Mouse (Mus musculus): Measurements from ENCODE around the gene H2al1a.
"Not testable (repeated sequence)": the region's sequence is repeated elsewhere in the genome, so short reads cannot be mapped to it uniquely, and the experiment has no call there.

Gene H2al1a

GRCm38 (mm10) chrX:11298957-11299356 lies at the start of gene H2al1a:
TSS of gene H2al1a (plus strand) at chrX:11299257.
- not testable (repeated sequence) for DNase-seq (ENCODE audit: low read depth in 1 of 2, low spot score in 2 of 2)

- no peak for DNase-seq (ENCODE audit: low read depth in 1 of 2, low spot score in 2 of 2)
Measured at GRCm38 (mm10) chrX:11250155-11250554, 48.9 kb upstream of the H2al1a start.

- no peak for DNase-seq (ENCODE audit: low read depth in 1 of 2, low spot score in 2 of 2)
Measured at GRCm38 (mm10) chrX:11254062-11254461, 45.0 kb upstream of the H2al1a start.

- DNase-seq (ENCODE audit: low read depth in 1 of 2, low spot score in 2 of 2), result no peak
Measured at GRCm38 (mm10) chrX:11254521-11255207, 44.4 kb upstream of the H2al1a start.

GRCm38 (mm10) chrX:11255564-11256360 lies 43.3 kb upstream of the H2al1a start:
- DNase-seq (ENCODE audit: low read depth in 1 of 2, low spot score in 2 of 2), result no peak

GRCm38 (mm10) chrX:11264918-11265317 lies 34.1 kb upstream of the H2al1a start:
- no peak for DNase-seq (ENCODE audit: low read depth in 1 of 2, low spot score in 2 of 2)

GRCm38 (mm10) chrX:11267791-11268190 lies 31.3 kb upstream of the H2al1a start:
- DNase-seq (ENCODE audit: low read depth in 1 of 2, low spot score in 2 of 2), result no peak

GRCm38 (mm10) chrX:11269074-11269473 lies 30.0 kb upstream of the H2al1a start:
- no peak for DNase-seq (ENCODE audit: low read depth in 1 of 2, low spot score in 2 of 2)

GRCm38 (mm10) chrX:11273190-11273589 lies 25.9 kb upstream of the H2al1a start:
- DNase-seq (ENCODE audit: low read depth in 1 of 2, low spot score in 2 of 2), result no peak

- no peak for DNase-seq (ENCODE audit: low read depth in 1 of 2, low spot score in 2 of 2)
Measured at GRCm38 (mm10) chrX:11277083-11277482, 22.0 kb upstream of the H2al1a start.

GRCm38 (mm10) chrX:11280741-11281140 lies 18.3 kb upstream of the H2al1a start:
- no peak for DNase-seq (ENCODE audit: low read depth in 1 of 2, low spot score in 2 of 2)

GRCm38 (mm10) chrX:11288306-11288882 lies 10.7 kb upstream of the H2al1a start:
- DNase-seq (ENCODE audit: low read depth in 1 of 2, low spot score in 2 of 2), result no peak

GRCm38 (mm10) chrX:11289244-11289643 lies 9.8 kb upstream of the H2al1a start:
- DNase-seq (ENCODE audit: low read depth in 1 of 2, low spot score in 2 of 2), result no peak

GRCm38 (mm10) chrX:11302132-11302531 lies 3.1 kb downstream of the H2al1a start, which contains the start of gene H2al1b:
TSS of gene H2al1b (plus strand) at chrX:11302432.
- DNase-seq (ENCODE audit: low read depth in 1 of 2, low spot score in 2 of 2), result not testable (repeated sequence)

GRCm38 (mm10) chrX:11305355-11305754 lies 6.3 kb downstream of the H2al1a start, which contains the start of gene H2al1c:
TSS of gene H2al1c (plus strand) at chrX:11305655.
- not testable (repeated sequence) for DNase-seq (ENCODE audit: low read depth in 1 of 2, low spot score in 2 of 2)

- DNase-seq (ENCODE audit: low read depth in 1 of 2, low spot score in 2 of 2), result not testable (repeated sequence)
Measured at GRCm38 (mm10) chrX:11308524-11308923, 9.5 kb downstream of the H2al1a start, which contains the start of gene H2al1d. TSS of gene H2al1d (plus strand) at chrX:11308824.

GRCm38 (mm10) chrX:11311634-11312033 lies 12.6 kb downstream of the H2al1a start, which contains the start of gene H2al1e:
TSS of gene H2al1e (plus strand) at chrX:11311934.
- not testable (repeated sequence) for DNase-seq (ENCODE audit: low read depth in 1 of 2, low spot score in 2 of 2)

GRCm38 (mm10) chrX:11314858-11315257 lies 15.8 kb downstream of the H2al1a start, which contains the start of gene H2al1f:
TSS of gene H2al1f (plus strand) at chrX:11315158.
- DNase-seq (ENCODE audit: low read depth in 1 of 2, low spot score in 2 of 2), result not testable (repeated sequence)

- not testable (repeated sequence) for DNase-seq (ENCODE audit: low read depth in 1 of 2, low spot score in 2 of 2)
Measured at GRCm38 (mm10) chrX:11317956-11318355, 18.9 kb downstream of the H2al1a start, which contains the start of gene H2al1g. TSS of gene H2al1g (plus strand) at chrX:11318256.

GRCm38 (mm10) chrX:11321192-11321591 lies 22.1 kb downstream of the H2al1a start, which contains the start of gene H2al1h:
TSS of gene H2al1h (plus strand) at chrX:11321492.
- DNase-seq (ENCODE audit: low read depth in 1 of 2, low spot score in 2 of 2), result not testable (repeated sequence)

GRCm38 (mm10) chrX:11324359-11324758 lies 25.3 kb downstream of the H2al1a start, which contains the start of gene H2al1i:
TSS of gene H2al1i (plus strand) at chrX:11324659.
- not testable (repeated sequence) for DNase-seq (ENCODE audit: low read depth in 1 of 2, low spot score in 2 of 2)
